Mouse (Mus musculus): ENCODE measurements around the gene Vps25. TPM values are rescaled to one million over a fixed set of nuclear protein-coding genes. Genes with fewer than 3 reads are reported as not detected.

Vps25 gene
- polyA plus RNA-seq, 1 experiment from 2014 or later = 139 TPM

GRCm38 (mm10) chr11:101245855-101246701 is 7.4 kb upstream of the Vps25 start, which contains the start of gene Ramp2:
Gene Ramp2, plus strand, starts transcription at chr11:101246028.
- WGBS = under 1% methylated on average over 56 of the region's 63 CpGs
- peak within 1 kb of the TSS; percentile 89 for H3K4me2 ChIP-seq
- ATAC-seq (ENCODE audit: insufficient read depth) (peak; percentile 84), DNase-seq (peak; percentile 78)
- H3K27ac ChIP-seq (ENCODE audit: low read depth) = peak within 1 kb of the TSS; percentile 88
- no peaks in the 10 kb centered on the region for H3K9me3 ChIP-seq (ENCODE audit: low read depth, low read length)
- TF ChIP-seq CTCF (IDR thresholded peaks at IDR 0.05; ENCODE audit: low read depth) = 0 out of 2 replicates have a peak, but pooled peaks have one; percentile 5
- peaks cover 3% of the 10 kb centered on the region for H3K4me1 ChIP-seq (ENCODE audit: insufficient read depth)
- peaks cover 18% of the 10 kb centered on the region; the same call in 1 of the 2 replicates for H3K27me3 ChIP-seq (ENCODE audit: insufficient read depth, low read length)
- H3K4me3 ChIP-seq (ENCODE audit: low read depth, low read length) = peak within 1 kb of the TSS; percentile 68
- no peaks in the 10 kb centered on the region for H3K36me3 ChIP-seq (ENCODE audit: insufficient read depth)
- peak within 1 kb of the TSS; percentile 72 for H3K9ac ChIP-seq

- TF ChIP-seq CTCF (IDR thresholded peaks at IDR 0.05; ENCODE audit: low read depth) = no peak
- H3K27ac ChIP-seq (ENCODE audit: low read depth) = peak overlapping the region; percentile 88
- H3K4me1 ChIP-seq (ENCODE audit: insufficient read depth) = peaks cover 3% of the 10 kb centered on the region
- H3K36me3 ChIP-seq (ENCODE audit: insufficient read depth) = no peaks in the 10 kb centered on the region
- H3K4me2 ChIP-seq = peak overlapping the region; percentile 89
- H3K9me3 ChIP-seq (ENCODE audit: low read depth, low read length) = no peaks in the 10 kb centered on the region
- ATAC-seq (ENCODE audit: insufficient read depth) (no peak), DNase-seq (peak; percentile 56)
- H3K4me3 ChIP-seq (ENCODE audit: low read depth, low read length) = peak overlapping the region; percentile 68
- H3K9ac ChIP-seq = peak overlapping the region; percentile 72
- 6% methylated on average over 7 of the region's 7 CpGs for WGBS
- peaks cover 18% of the 10 kb centered on the region; the same call in 1 of the 2 replicates for H3K27me3 ChIP-seq (ENCODE audit: insufficient read depth, low read length)
These were observed 6.8 kb upstream of the Vps25 start for GRCm38 (mm10) chr11:101246702-101247012.

GRCm38 (mm10) chr11:101247521-101248030 is 5.9 kb upstream of the Vps25 start:
- DNase-seq (no peak), ATAC-seq (ENCODE audit: insufficient read depth) (no peak)
- no peaks in the 10 kb centered on the region for H3K9me3 ChIP-seq (ENCODE audit: low read depth, low read length)
- H3K4me2 ChIP-seq = peak overlapping the region; percentile 89
- peak overlapping the region; percentile 88 for H3K27ac ChIP-seq (ENCODE audit: low read depth)
- TF ChIP-seq CTCF (IDR thresholded peaks at IDR 0.05; ENCODE audit: low read depth) = no peak
- H3K9ac ChIP-seq = peak overlapping the region; percentile 72
- WGBS = 75% methylated on average over 6 of the region's 6 CpGs
- H3K4me3 ChIP-seq (ENCODE audit: low read depth, low read length) = peak overlapping the region; percentile 68
- H3K27me3 ChIP-seq (ENCODE audit: insufficient read depth, low read length) = peaks cover 18% of the 10 kb centered on the region; the same call in 1 of the 2 replicates
- peaks cover 3% of the 10 kb centered on the region for H3K4me1 ChIP-seq (ENCODE audit: insufficient read depth)
- no peaks in the 10 kb centered on the region for H3K36me3 ChIP-seq (ENCODE audit: insufficient read depth)

GRCm38 (mm10) chr11:101248258-101248994 is 5.1 kb upstream of the Vps25 start:
- Histone ChIP-seq H3K27ac (ENCODE audit: low read depth) (no peak overlapping the region; the same call in 1 of the 2 replicates), H3K9me3 (ENCODE audit: low read depth, low read length) (no peaks in the 10 kb centered on the region), H3K36me3 (ENCODE audit: insufficient read depth) (no peaks in the 10 kb centered on the region), H3K4me3 (ENCODE audit: low read depth, low read length) (peak overlapping the region; percentile 1; the same call in 1 of the 2 replicates), H3K9ac (no peak overlapping the region), H3K4me1 (ENCODE audit: insufficient read depth) (peaks cover 6% of the 10 kb centered on the region), H3K4me2 (peak overlapping the region; percentile 89), H3K27me3 (ENCODE audit: insufficient read depth, low read length) (peaks cover 18% of the 10 kb centered on the region; the same call in 1 of the 2 replicates)
- 27% methylated on average over 14 of the region's 14 CpGs for WGBS
- TF ChIP-seq CTCF (IDR thresholded peaks at IDR 0.05; ENCODE audit: low read depth) = peak; percentile 77
- DNase-seq (peak; percentile 91), ATAC-seq (ENCODE audit: insufficient read depth) (no peak)

GRCm38 (mm10) chr11:101251031-101251430 is 2.5 kb upstream of the Vps25 start:
- ATAC-seq (ENCODE audit: insufficient read depth) = no peak
- H3K27me3 ChIP-seq (ENCODE audit: insufficient read depth, low read length) = peaks cover 14% of the 10 kb centered on the region; the same call in 1 of the 2 replicates
- H3K9ac ChIP-seq = no peak overlapping the region
- peaks cover 3% of the 10 kb centered on the region; the same call in 1 of the 2 replicates for H3K4me1 ChIP-seq (ENCODE audit: insufficient read depth)
- no peak overlapping the region for H3K4me3 ChIP-seq (ENCODE audit: low read depth, low read length)
- H3K36me3 ChIP-seq (ENCODE audit: insufficient read depth) = no peaks in the 10 kb centered on the region; the same call in 1 of the 2 replicates
- no peak for DNase-seq
- no peak for TF ChIP-seq CTCF (IDR thresholded peaks at IDR 0.05; ENCODE audit: low read depth)
- H3K9me3 ChIP-seq (ENCODE audit: low read depth, low read length) = no peaks in the 10 kb centered on the region
- H3K27ac ChIP-seq (ENCODE audit: low read depth) = no peak overlapping the region
- no peak overlapping the region for H3K4me2 ChIP-seq
- 71% methylated on average over 2 of the region's 2 CpGs for WGBS

GRCm38 (mm10) chr11:101252941-101253340 is 566 bp upstream of the Vps25 start:
- H3K27ac ChIP-seq (ENCODE audit: low read depth) = peak overlapping the region; percentile 92
- peaks cover 3% of the 10 kb centered on the region; the same call in 1 of the 2 replicates for H3K4me1 ChIP-seq (ENCODE audit: insufficient read depth)
- no peaks in the 10 kb centered on the region for H3K9me3 ChIP-seq (ENCODE audit: low read depth, low read length)
- WGBS = 7% methylated on average over 7 of the region's 7 CpGs
- peak overlapping the region; percentile 90 for H3K4me2 ChIP-seq
- peaks cover 11% of the 10 kb centered on the region for H3K36me3 ChIP-seq (ENCODE audit: insufficient read depth)
- H3K4me3 ChIP-seq (ENCODE audit: low read depth, low read length) = peak overlapping the region; percentile 87
- DNase-seq (peak; percentile 23), ATAC-seq (ENCODE audit: insufficient read depth) (no peak; the same call in 1 of the 2 replicates)
- peak overlapping the region; percentile 92 for H3K9ac ChIP-seq
- H3K27me3 ChIP-seq (ENCODE audit: insufficient read depth, low read length) = no peaks in the 10 kb centered on the region
- TF ChIP-seq CTCF (IDR thresholded peaks at IDR 0.05; ENCODE audit: low read depth) = no peak

All from lung, embryonic 14.5 days (tissue).